Mouse (Mus musculus) G1E (cell line): ENCODE results near the gene Sept8. TPM values are rescaled to one million over a fixed set of nuclear protein-coding genes. Genes with fewer than 3 reads are reported as not detected.

Experiments used
- ATAC-seq: 2 replicates; pipeline ENCODE4 v1.8.0; 2016; ENCODE audit warnings: mild to moderate bottlenecking; ENCODE audit not compliant: insufficient number of reproducible peaks, poor library complexity, low FRiP score, severe bottlenecking; ENCODE audit errors: extremely low read depth
- DNase-seq: peaks from one replicate; pipeline ENCODE4 v3.0.0; 2012; ENCODE audit warnings: low spot score
- H3K27me3 ChIP-seq: 2 replicates; pipeline ENCODE4 v1.6.1; 2012; ENCODE audit warnings: mild to moderate bottlenecking, low read length, inconsistent platforms; ENCODE audit not compliant: insufficient read depth
- H3K36me3 ChIP-seq: replicated peaks from 2 replicates; pipeline ENCODE3; 2012; ENCODE audit warnings: mild to moderate bottlenecking, inconsistent platforms
- H3K4me1 ChIP-seq: 2 replicates; pipeline ENCODE4 v1.6.1; 2012; ENCODE audit warnings: low read depth, low read length, inconsistent platforms, mixed read lengths; ENCODE audit not compliant: insufficient read depth
- H3K4me3 ChIP-seq: 2 replicates; pipeline ENCODE4 v1.5.1; 2012; ENCODE audit warnings: low read depth, mild to moderate bottlenecking, inconsistent platforms, low read length, moderate library complexity, mixed read lengths
- H3K9me3 ChIP-seq: replicated peaks from 2 replicates; pipeline ENCODE4 v1.6.1; 2012; ENCODE audit warnings: inconsistent platforms
- CTCF ChIP-seq: IDR thresholded peaks from 2 replicates; pipeline ENCODE4 v1.5.1; 2012; ENCODE audit warnings: low read depth, low read length, inconsistent platforms, mixed read lengths
- GATA1 ChIP-seq: IDR thresholded peaks from 2 replicates; pipeline ENCODE4 v1.6.1; 2012; ENCODE audit warnings: borderline replicate concordance, low read length, inconsistent platforms, mixed read lengths
- GATA2 ChIP-seq: IDR thresholded peaks from 2 replicates; pipeline ENCODE4 v1.6.1; 2012; ENCODE audit warnings: low read depth, low read length, inconsistent platforms, borderline replicate concordance
- POLR2AphosphoS5 ChIP-seq: IDR thresholded peaks from 2 replicates; pipeline ENCODE4 v1.6.1; 2012; ENCODE audit warnings: low read depth, low read length, inconsistent platforms; ENCODE audit not compliant: insufficient replicate concordance
- TAL1 ChIP-seq: conservative IDR thresholded peaks from 2 replicates; pipeline ENCODE4 v1.6.1; 2012; ENCODE audit warnings: low read depth, low read length, inconsistent platforms, mixed read lengths
- polyA plus RNA-seq: library from polyadenylated mRNA; stranded (reverse); fragments of >175 nt; gene quantifications from 2 replicates; pipeline ENCODE4 v1.2.3, GENCODE M21; 2012
- total RNA-seq, 2 experiments: library from RNA; stranded (forward) in 1 of 2; stranded (reverse) in 1 of 2; fragments of 200-1000 nt in 1 of 2; fragments of >200 nt in 1 of 2; fragmentation: Nextera tagmentation in 1 of 2; gene quantifications; 2 replicates each; pipeline ENCODE4 v1.2.3; 2014 to 2017

Gene Sept8
- total and polyA plus RNA-seq, 3 experiments = 124 to 186 (median 172) TPM

DNA sequence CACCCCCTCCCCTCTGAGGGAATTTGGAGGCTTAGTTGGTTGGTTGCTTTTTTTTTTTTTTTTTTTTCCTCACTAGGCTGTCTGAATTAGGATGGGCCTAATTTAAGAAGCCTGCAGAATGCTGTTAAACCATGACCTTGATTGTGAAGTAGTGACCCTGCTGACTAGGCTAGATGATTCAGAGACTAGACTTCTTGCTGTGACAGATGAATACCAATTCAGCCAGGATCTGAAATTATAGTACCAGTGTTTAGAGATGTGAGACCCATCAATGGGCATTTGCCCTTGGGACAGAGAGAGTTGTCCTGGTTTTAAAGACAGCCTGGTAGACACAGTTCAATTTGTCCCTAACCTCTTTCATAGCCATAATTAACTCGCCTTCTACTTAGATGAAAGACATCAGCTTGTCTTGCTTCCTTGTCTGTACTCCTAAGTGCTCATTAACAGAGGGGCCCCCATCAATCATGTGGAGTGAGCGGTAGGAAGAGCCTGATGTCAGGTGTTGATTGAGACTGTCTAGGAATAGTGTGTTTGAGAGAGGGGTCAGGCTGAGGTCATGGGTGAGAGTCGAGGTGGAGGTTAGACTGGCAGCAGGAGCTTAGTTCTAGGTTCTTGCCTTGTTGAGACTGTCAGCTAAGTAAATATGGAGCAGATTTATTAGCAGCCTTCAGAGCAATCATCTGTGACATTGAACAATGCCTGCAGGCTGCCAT lies 25.7 kb upstream of the Sept8 start:
- peaks cover 17% of the 10 kb centered on the region for H3K4me1 ChIP-seq
- DNase-seq (no peak), ATAC-seq (no peak)
- no peak for TF ChIP-seq GATA2
- no peak for TF ChIP-seq GATA1
- no peak for TF ChIP-seq POLR2AphosphoS5
- TF ChIP-seq TAL1 = no peak
- no peak for TF ChIP-seq CTCF
- H3K36me3 ChIP-seq = no peaks in the 10 kb centered on the region
- no peak overlapping the region for H3K4me3 ChIP-seq
- H3K9me3 ChIP-seq = no peaks in the 10 kb centered on the region
- peaks cover 6% of the 10 kb centered on the region for H3K27me3 ChIP-seq

DNA sequence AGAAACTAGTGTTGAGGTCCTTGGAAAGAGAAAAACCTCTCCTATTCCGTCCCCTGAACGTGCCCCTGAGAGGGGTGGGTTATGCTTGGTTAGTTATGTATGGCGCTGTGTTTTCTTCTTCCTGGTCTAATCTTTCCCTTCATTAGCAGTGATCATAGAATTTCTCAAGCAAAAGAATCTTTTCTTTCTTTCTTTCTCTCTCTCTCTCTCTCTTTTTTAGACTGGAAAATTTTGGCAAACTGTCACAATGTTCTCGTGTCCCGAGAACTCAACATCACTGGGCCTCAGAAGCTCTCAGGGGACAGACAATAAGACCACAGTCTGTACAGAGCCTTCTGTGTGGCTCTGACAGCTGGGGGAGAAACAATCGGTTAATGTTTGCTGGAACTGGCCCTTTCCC lies 23.6 kb upstream of the Sept8 start:
- ATAC-seq (no peak), DNase-seq (no peak)
- TF ChIP-seq CTCF (no peak), GATA1 (no peak), TAL1 (no peak), GATA2 (no peak), POLR2AphosphoS5 (no peak)
- H3K27me3 ChIP-seq = peaks cover 12% of the 10 kb centered on the region
- H3K36me3 ChIP-seq = no peaks in the 10 kb centered on the region
- peaks cover 16% of the 10 kb centered on the region for H3K4me1 ChIP-seq
- H3K4me3 ChIP-seq = no peak overlapping the region
- H3K9me3 ChIP-seq = no peaks in the 10 kb centered on the region

DNA sequence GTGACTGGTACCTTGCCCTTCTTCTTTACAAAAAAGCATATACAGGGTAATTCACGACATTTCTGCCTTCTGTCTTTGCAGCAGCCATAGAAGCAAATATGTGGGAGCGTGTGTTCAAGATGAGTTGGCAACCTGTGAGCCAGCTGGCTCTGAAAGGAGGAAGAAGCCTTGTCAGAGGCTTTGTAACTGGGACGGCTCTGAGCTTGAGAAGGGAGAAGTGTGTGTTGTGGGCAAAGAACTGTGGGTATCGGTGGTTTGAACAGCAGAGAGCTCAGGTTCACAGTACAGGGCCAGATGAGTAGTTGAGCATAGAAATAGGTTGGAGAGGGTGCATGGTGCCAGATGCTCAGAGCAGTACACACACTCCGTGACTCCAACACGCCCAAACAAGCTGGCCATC lies 22.1 kb upstream of the Sept8 start:
- Histone ChIP-seq H3K27me3 (peaks cover 16% of the 10 kb centered on the region), H3K36me3 (no peaks in the 10 kb centered on the region), H3K4me1 (peaks cover 27% of the 10 kb centered on the region), H3K4me3 (no peak overlapping the region), H3K9me3 (no peaks in the 10 kb centered on the region)
- TF ChIP-seq TAL1 = no peak
- TF ChIP-seq POLR2AphosphoS5 = no peak
- TF ChIP-seq GATA1 = no peak
- no peak for TF ChIP-seq CTCF
- no peak for TF ChIP-seq GATA2
- DNase-seq = no peak
- ATAC-seq = no peak

DNA sequence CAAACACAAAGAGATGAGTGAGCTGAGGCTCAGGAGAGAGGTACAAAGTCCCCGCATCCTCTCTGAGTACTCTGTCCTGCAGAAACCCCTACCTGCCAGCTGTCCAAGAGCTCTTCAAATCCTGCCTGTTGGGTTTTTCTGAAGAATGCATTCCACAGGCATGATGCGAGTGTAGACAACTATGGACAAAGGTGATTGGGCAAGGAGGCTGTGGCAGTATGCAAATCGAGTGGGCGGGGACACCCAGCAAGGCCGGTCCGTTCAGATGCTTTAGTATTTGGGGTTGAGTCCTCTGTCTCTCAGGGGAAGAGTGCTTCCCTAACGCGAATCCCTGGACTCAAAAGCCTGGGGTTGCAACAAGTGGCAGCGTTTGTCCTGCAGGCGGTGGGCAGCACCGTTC lies 18.5 kb upstream of the Sept8 start:
- H3K27me3 ChIP-seq = peaks cover 16% of the 10 kb centered on the region
- no peaks in the 10 kb centered on the region for H3K36me3 ChIP-seq
- H3K4me3 ChIP-seq = no peak overlapping the region
- peaks cover 41% of the 10 kb centered on the region for H3K4me1 ChIP-seq
- no peak for DNase-seq
- no peak for ATAC-seq
- no peak for TF ChIP-seq TAL1
- no peak for TF ChIP-seq GATA2
- TF ChIP-seq CTCF = no peak
- TF ChIP-seq GATA1 = no peak
- no peak for TF ChIP-seq POLR2AphosphoS5
- H3K9me3 ChIP-seq = no peaks in the 10 kb centered on the region

DNA sequence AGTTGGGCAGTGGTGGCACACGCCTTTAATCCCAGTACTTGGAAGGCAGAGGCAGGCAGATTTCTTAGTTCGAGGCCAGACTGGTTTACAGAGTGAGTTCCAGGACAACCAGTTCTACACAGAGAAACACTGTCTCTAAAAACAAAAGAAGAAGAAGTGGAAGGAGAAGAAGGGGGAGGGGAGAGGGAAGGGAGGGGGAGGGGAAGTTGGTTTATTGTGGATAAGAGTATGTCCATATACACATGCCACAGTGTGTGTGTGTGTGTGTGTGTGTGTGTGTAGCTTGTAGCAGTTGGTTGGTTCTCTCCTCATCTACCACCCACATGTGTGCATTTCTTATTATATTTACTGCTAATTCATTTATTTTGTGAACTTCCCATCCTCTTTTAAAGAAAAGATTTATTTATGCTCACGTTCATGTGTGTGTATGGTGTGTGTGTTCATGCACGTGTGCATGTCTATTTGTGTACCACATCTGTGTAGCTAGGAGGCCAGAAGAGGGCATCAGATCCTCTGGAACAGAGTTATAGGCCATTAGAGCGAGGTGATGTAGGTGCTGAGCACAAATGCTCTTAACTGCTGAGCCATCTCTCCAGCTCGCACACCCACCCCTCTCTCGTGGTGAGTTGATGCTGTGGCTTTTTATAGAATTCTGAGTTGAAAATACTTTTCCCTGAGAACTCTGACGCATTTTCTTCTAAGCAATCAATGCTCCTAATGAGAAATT lies 16.9 kb upstream of the Sept8 start:
- TF ChIP-seq GATA1 = no peak
- no peak for TF ChIP-seq GATA2
- no peak for TF ChIP-seq POLR2AphosphoS5
- TF ChIP-seq TAL1 = no peak
- no peak for TF ChIP-seq CTCF
- DNase-seq (no peak), ATAC-seq (no peak)
- H3K9me3 ChIP-seq = no peaks in the 10 kb centered on the region
- no peaks in the 10 kb centered on the region for H3K36me3 ChIP-seq
- H3K4me1 ChIP-seq = peaks cover 38% of the 10 kb centered on the region
- H3K4me3 ChIP-seq = no peak overlapping the region
- peaks cover 12% of the 10 kb centered on the region for H3K27me3 ChIP-seq

DNA sequence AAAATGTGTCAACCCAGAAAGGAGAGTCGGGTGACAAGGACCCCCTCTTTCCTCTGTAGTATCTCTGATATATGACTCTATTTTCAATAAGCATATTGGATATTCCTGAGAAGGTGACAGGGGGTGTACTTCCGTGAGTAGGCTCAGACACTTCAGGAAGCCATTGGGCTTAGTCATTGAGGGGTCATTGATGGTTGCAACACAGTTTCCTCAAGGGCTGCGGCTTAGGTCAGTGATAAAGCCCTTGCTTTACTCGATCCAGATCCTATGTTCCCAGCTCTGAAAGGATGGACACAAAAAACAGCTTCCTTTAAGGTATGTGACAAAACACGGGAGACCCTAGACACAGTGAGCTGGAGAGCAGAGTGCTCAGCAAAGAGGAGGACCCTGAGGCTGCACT lies 15.3 kb upstream of the Sept8 start:
- DNase-seq (no peak), ATAC-seq (no peak)
- Histone ChIP-seq H3K9me3 (no peaks in the 10 kb centered on the region), H3K4me3 (no peak overlapping the region), H3K4me1 (peaks cover 44% of the 10 kb centered on the region), H3K36me3 (no peaks in the 10 kb centered on the region), H3K27me3 (peaks cover 9% of the 10 kb centered on the region; the same call in 1 of the 2 replicates)
- TF ChIP-seq GATA2 = no peak
- no peak for TF ChIP-seq POLR2AphosphoS5
- TF ChIP-seq GATA1 = no peak
- no peak for TF ChIP-seq TAL1
- TF ChIP-seq CTCF = no peak
